Mouse (Mus musculus) midbrain, embryonic 14.5 days (tissue): Measurements from ENCODE around the gene Fyn. TPM values are rescaled to one million over a fixed set of nuclear protein-coding genes. Genes with fewer than 3 reads are reported as not detected.

Experiments used
- ATAC-seq: fragments of 200-750 bp; cut with Nextera tagmentation; 2 replicates; pipeline ENCODE4 v1.8.0; 2017; ENCODE audit warnings: moderate number of reproducible peaks, moderate library complexity; ENCODE audit not compliant: low FRiP score, low TSS enrichment
- DNase-seq: peaks from one replicate; pipeline ENCODE4 v3.0.0-alpha.2; 2015
- H3K27ac ChIP-seq: fragments of 300-500 bp; sonication (generic); replicated peaks from 2 replicates; pipeline ENCODE4 v1.5.1; 2014; ENCODE audit warnings: mild to moderate bottlenecking, low read depth, low read length, moderate library complexity
- H3K27me3 ChIP-seq: fragments of 300-500 bp; sonication (generic); 2 replicates; pipeline ENCODE4 v1.6.1; 2014; ENCODE audit warnings: low read length, control low read depth, mixed read lengths; ENCODE audit not compliant: control insufficient read depth, insufficient read depth
- H3K36me3 ChIP-seq: fragments of 300-500 bp; sonication (generic); 2 replicates; pipeline ENCODE4 v1.6.1; 2014; ENCODE audit warnings: low read length, control low read depth; ENCODE audit not compliant: control insufficient read depth, insufficient read depth
- H3K4me1 ChIP-seq: fragments of 300-500 bp; sonication (generic); 2 replicates; pipeline ENCODE4 v1.6.1; 2014; ENCODE audit warnings: mild to moderate bottlenecking, antibody characterized with exemption, low read length, control low read depth; ENCODE audit not compliant: control insufficient read depth, insufficient read depth
- H3K4me2 ChIP-seq: fragments of 300-500 bp; sonication (generic); 2 replicates; pipeline ENCODE4 v1.6.1; 2014; ENCODE audit warnings: mild to moderate bottlenecking, low read length, moderate library complexity
- H3K4me3 ChIP-seq: fragments of 300-500 bp; sonication (generic); replicated peaks from 2 replicates; pipeline ENCODE4 v1.5.1; 2014; ENCODE audit warnings: low read depth, low read length
- H3K9ac ChIP-seq: fragments of 300-500 bp; sonication (generic); replicated peaks from 2 replicates; pipeline ENCODE4 v1.6.1; 2014; ENCODE audit warnings: mild to moderate bottlenecking, low read length, moderate library complexity
- H3K9me3 ChIP-seq: fragments of 300-500 bp; sonication (generic); 2 replicates; pipeline ENCODE4 v1.6.1; 2016; ENCODE audit warnings: low read length, control low read depth, mixed read lengths; ENCODE audit not compliant: control insufficient read depth
- WGBS: fragments of 180-500 bp; shearing (Covaris S2); extraction: QIAGEN DNeasy Blood & Tissue Kit; methylation state at CpG from one replicate; pipeline ENCODE4 v1.1.7; 2014; 5-methylcytosine and 5-hydroxymethylcytosine counted together
- polyA plus RNA-seq: library from polyadenylated mRNA; unstranded; fragments of >200 nt; fragmentation: Nextera tagmentation; extraction: Ambion mirVana; gene quantifications from 2 replicates; pipeline ENCODE4 v1.2.1, GENCODE M21; 2014

Fyn gene
- polyA plus RNA-seq, 1 experiment from 2014 or later = 90.8 TPM

DNA sequence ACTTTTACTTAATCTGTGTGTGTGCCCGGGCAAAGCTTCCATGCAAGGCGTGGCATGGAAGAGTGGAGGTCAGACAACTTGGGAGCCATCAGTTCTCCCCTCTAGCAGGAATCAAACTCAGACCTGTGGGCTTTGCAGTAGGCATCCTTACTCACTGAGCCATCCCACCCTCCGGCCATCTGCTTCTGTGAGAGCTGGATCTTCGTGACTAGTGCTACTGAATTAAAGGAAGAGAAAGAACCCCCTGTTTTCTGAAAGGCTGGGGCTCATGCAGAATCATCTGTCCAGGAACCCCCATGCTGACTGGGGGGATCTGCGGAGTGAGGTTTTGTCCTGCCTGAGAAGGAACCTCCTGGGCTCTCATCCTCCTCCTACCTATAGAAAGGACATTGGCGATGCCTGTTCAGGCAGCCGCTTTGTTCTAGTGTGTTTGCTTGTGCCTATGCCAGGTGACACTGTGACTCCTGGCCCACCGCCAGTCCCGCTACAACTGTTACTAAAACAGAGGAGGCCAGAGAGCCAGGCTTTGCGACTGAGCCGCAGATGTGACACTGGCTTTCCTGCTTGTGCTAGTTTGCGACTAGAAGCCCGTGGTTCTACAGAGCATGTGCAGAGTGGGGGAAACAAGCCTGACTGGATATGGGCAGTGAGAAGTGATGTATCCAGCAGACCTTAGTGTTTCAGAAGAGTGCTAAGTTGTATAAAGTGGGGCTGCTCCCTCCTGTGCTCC lies 133.5 kb downstream of the Fyn start:
- Histone ChIP-seq H3K36me3 (no peaks in the 10 kb centered on the region), H3K4me1 (peaks cover 68% of the 10 kb centered on the region), H3K4me2 (no peak overlapping the region), H3K27ac (peak overlapping the region; percentile 75), H3K4me3 (no peak overlapping the region), H3K9ac (peak overlapping the region; percentile 20; the same call in 1 of the 2 replicates), H3K9me3 (no peaks in the 10 kb centered on the region), H3K27me3 (no peaks in the 10 kb centered on the region)
- ATAC-seq (peak; percentile 31; the same call in 1 of the 2 replicates), DNase-seq (peak; percentile 84)
- WGBS = 68% methylated on average over 13 of the region's 13 CpGs

DNA sequence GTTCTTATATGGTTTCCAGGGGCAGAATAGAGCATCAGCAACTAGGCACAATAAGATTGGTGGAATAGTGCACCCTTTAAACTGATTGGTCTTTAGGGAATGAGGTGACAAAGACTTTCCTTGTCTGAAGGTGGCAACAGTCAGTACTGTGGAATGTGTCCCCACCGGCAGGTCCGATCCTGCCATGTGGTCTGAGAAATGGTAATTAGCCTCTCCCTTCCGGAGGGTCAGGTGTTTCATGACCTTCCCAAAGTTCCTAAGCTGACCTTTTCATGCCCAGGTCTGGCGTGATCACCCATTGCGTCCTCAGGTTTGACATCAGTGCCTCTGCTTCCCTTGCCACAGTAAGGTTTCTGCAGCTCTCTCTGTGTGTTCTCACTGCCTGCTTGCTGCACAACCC lies 134.7 kb downstream of the Fyn start:
- Histone ChIP-seq H3K4me2 (no peak overlapping the region), H3K27me3 (no peaks in the 10 kb centered on the region), H3K9me3 (no peaks in the 10 kb centered on the region), H3K4me3 (no peak overlapping the region), H3K9ac (no peak overlapping the region), H3K4me1 (peaks cover 66% of the 10 kb centered on the region), H3K27ac (0 out of 2 replicates have a peak overlapping the region, but pooled peaks have one; percentile 45), H3K36me3 (no peaks in the 10 kb centered on the region)
- no peak for DNase-seq
- WGBS = 86% methylated on average over 5 of the region's 5 CpGs
- ATAC-seq = no peak; the same call in 1 of the 2 replicates

DNA sequence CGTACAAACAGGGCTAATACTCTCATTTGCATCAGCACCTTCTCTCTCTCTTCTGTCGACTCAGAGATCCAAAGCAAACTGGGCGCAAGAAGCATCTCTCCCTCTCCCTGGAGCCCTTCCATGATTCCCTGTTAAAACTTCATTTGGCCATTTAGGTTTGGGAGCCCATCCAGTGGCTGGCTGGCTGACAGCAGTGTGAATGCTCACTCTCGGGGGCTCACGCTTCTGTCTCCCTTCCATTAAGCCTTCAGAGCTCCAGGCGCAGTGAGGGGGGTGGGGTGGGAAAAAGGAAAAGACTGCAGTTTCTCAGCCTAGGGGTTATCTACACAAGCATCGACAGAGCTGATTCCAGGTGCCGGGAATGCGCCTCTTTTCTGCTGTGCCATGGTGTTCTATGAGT lies 136.4 kb downstream of the Fyn start:
- DNase-seq = peak; percentile 68
- peak overlapping the region; percentile 67 for H3K27ac ChIP-seq
- H3K9ac ChIP-seq = no peak overlapping the region
- H3K4me1 ChIP-seq = peaks cover 54% of the 10 kb centered on the region
- H3K36me3 ChIP-seq = no peaks in the 10 kb centered on the region
- H3K4me3 ChIP-seq = no peak overlapping the region
- 0 out of 2 replicates have a peak overlapping the region, but pooled peaks have one; percentile 6 for H3K4me2 ChIP-seq
- 33% methylated on average over 9 of the region's 9 CpGs for WGBS
- H3K9me3 ChIP-seq = no peaks in the 10 kb centered on the region
- H3K27me3 ChIP-seq = no peaks in the 10 kb centered on the region
- no peak for ATAC-seq

GRCm38 (mm10) chr10:39505621-39506020 lies 137.0 kb downstream of the Fyn start:
- Histone ChIP-seq H3K9ac (no peak overlapping the region), H3K4me2 (0 out of 2 replicates have a peak overlapping the region, but pooled peaks have one; percentile 6)

DNA sequence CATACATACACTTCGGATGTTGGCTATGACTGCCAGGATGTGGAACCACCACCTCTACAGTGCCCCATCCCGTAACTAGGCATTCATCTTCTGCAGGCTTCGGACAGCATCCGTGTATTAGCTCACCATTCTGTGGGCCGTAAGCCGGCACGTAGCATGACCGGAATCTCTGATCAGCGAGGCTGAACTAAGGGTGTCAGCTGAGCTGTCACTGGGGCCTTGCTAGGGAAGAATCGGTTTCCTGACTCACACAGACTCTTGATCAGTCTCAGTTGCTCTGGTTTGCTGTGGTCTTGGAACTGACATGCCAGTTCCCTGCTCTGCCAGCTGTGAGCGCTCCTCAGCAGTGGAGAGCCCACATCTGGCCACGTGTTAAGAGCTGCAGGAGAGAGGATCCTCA lies 137.7 kb downstream of the Fyn start:
- no peak overlapping the region for H3K4me3 ChIP-seq
- 61% methylated on average over 12 of the region's 12 CpGs for WGBS
- H3K9ac ChIP-seq = no peak overlapping the region
- DNase-seq (peak; percentile 42), ATAC-seq (no peak)
- no peaks in the 10 kb centered on the region for H3K36me3 ChIP-seq
- H3K27ac ChIP-seq = no peak overlapping the region; the same call in 1 of the 2 replicates
- no peaks in the 10 kb centered on the region for H3K27me3 ChIP-seq
- H3K9me3 ChIP-seq = no peaks in the 10 kb centered on the region
- no peak overlapping the region for H3K4me2 ChIP-seq
- peaks cover 53% of the 10 kb centered on the region for H3K4me1 ChIP-seq

More at GRCm38 (mm10) chr10:39505621-39506020, 137.0 kb downstream of the Fyn start:
- ATAC-seq (no peak), DNase-seq (no peak)
- no peaks in the 10 kb centered on the region for H3K9me3 ChIP-seq
- WGBS = 65% methylated on average over 7 of the region's 7 CpGs
- no peaks in the 10 kb centered on the region for H3K27me3 ChIP-seq
- H3K4me3 ChIP-seq = no peak overlapping the region
- H3K4me1 ChIP-seq = peaks cover 54% of the 10 kb centered on the region
- H3K36me3 ChIP-seq = no peaks in the 10 kb centered on the region
- H3K27ac ChIP-seq = peak overlapping the region; percentile 67

DNA sequence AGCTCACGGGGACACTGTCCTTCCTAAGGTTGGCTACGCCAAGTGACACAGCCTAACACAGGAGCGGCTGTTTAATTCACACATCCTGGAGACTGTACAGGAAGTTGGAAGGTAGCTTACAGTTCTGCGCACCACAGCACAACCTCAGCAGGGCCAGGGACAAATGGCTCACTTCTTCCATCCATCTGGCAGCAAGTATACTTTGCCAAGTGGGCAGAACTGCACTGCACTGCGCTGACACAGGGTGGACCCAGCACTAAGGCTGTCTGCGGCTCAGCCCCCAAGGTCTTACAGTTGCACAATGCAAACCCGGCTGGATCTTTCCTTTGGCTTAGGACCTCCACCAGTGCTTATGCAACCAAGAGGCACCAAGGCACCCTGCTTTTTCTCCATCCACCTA lies 138.2 kb downstream of the Fyn start:
- WGBS = 84% methylated on average over 7 of the region's 7 CpGs
- no peak overlapping the region for H3K4me3 ChIP-seq
- DNase-seq (no peak), ATAC-seq (no peak)
- H3K27ac ChIP-seq = 0 out of 2 replicates have a peak overlapping the region, but pooled peaks have one; percentile 26
- H3K9me3 ChIP-seq = no peaks in the 10 kb centered on the region
- H3K9ac ChIP-seq = no peak overlapping the region
- H3K27me3 ChIP-seq = no peaks in the 10 kb centered on the region
- H3K4me1 ChIP-seq = peaks cover 48% of the 10 kb centered on the region
- H3K4me2 ChIP-seq = no peak overlapping the region
- no peaks in the 10 kb centered on the region for H3K36me3 ChIP-seq

- WGBS = 95% methylated on average over 5 of the region's 5 CpGs
- Histone ChIP-seq H3K4me1 (peaks cover 36% of the 10 kb centered on the region), H3K36me3 (no peaks in the 10 kb centered on the region), H3K27me3 (no peaks in the 10 kb centered on the region), H3K4me2 (no peak overlapping the region), H3K4me3 (no peak overlapping the region), H3K27ac (no peak overlapping the region), H3K9ac (no peak overlapping the region), H3K9me3 (no peaks in the 10 kb centered on the region)
- DNase-seq (no peak), ATAC-seq (no peak)
These were observed 140.1 kb downstream of the Fyn start for GRCm38 (mm10) chr10:39508801-39509200.

DNA sequence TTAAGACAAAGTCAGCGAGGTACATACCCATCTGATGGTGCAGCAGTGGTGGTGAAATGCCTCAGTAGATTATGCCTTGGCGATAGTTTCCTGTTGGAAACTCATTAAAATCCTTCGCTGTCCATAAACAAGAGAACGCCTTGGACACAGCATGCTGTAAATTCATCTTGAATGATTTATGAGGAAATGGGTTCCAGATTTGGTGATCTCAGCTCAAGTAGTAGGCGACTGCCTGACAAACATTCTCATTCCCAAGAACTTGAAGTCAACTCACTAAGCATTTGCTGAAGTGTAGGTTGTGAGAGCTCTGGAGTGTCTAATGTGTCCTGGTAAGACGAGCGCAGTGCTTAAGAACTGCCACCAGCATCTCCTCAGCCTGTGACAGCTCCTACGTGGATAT lies 141.3 kb downstream of the Fyn start:
- Histone ChIP-seq H3K36me3 (peaks cover 4% of the 10 kb centered on the region; the same call in 1 of the 2 replicates), H3K4me2 (no peak overlapping the region), H3K27me3 (no peaks in the 10 kb centered on the region), H3K4me1 (peaks cover 32% of the 10 kb centered on the region), H3K27ac (no peak overlapping the region), H3K9me3 (no peaks in the 10 kb centered on the region), H3K4me3 (no peak overlapping the region), H3K9ac (no peak overlapping the region)
- 87% methylated on average over 8 of the region's 8 CpGs for WGBS
- DNase-seq (no peak), ATAC-seq (no peak)
